Mouse (Mus musculus): ENCODE data around the gene 1700088E04Rik. TPM values are rescaled to one million over a fixed set of nuclear protein-coding genes. Genes with fewer than 3 reads are reported as not detected.

1700088E04Rik gene
- 0.47 and 0.69 TPM in 2 replicates for polyA plus RNA-seq (2015; fragmentation: Nextera tagmentation; extraction: Ambion mirVana)

- peak within 1 kb of the TSS; percentile 72 for H3K9ac ChIP-seq
- under 1% methylated on average over 57 of the region's 57 CpGs for WGBS (ENCODE audit: insufficient replicate concordance)
- H3K9me3 ChIP-seq (replicated peaks): no peaks in the 10 kb centered on the region
- H3K4me1 ChIP-seq (replicated peaks): peaks cover 26% of the 10 kb centered on the region
- H3K27ac ChIP-seq (replicated peaks): peak within 1 kb of the TSS; percentile 45; the same call in 1 of the 2 replicates
- peak within 1 kb of the TSS; percentile 81 for H3K4me3 ChIP-seq (replicated peaks)
- peaks cover 24% of the 10 kb centered on the region for H3K36me3 ChIP-seq (replicated peaks)
- peak; percentile 92 for ATAC-seq (ENCODE audit: insufficient read depth)
- peak within 1 kb of the TSS; percentile 87 for H3K4me2 ChIP-seq
- H3K27me3 ChIP-seq: peaks cover 6% of the 10 kb centered on the region
Measured at GRCm38 (mm10) chr15:79140866-79141565, at the start of gene 1700088E04Rik, which contains the start of gene Polr2f. Gene 1700088E04Rik, minus strand, starts transcription at chr15:79141253. Gene Polr2f, plus strand, starts transcription at chr15:79141009.

- no peaks in the 10 kb centered on the region; the same call in 1 of the 2 replicates for H3K27me3 ChIP-seq
- no peaks in the 10 kb centered on the region for H3K9me3 ChIP-seq (replicated peaks)
- H3K36me3 ChIP-seq (replicated peaks): no peaks in the 10 kb centered on the region
- no peak overlapping the region for H3K4me2 ChIP-seq
- no peak overlapping the region for H3K4me3 ChIP-seq (replicated peaks)
- ATAC-seq (ENCODE audit: insufficient read depth): peak; percentile 58; the same call in 1 of the 2 replicates
- WGBS (ENCODE audit: insufficient replicate concordance): 64% methylated on average over 8 of the region's 8 CpGs
- H3K9ac ChIP-seq: no peak overlapping the region
- no peak overlapping the region for H3K27ac ChIP-seq (replicated peaks)
- H3K4me1 ChIP-seq (replicated peaks): peaks cover 3% of the 10 kb centered on the region; the same call in 1 of the 2 replicates
Measured at GRCm38 (mm10) chr15:79187819-79188218, 46.8 kb upstream of the 1700088E04Rik start.

GRCm38 (mm10) chr15:79185213-79185612 lies 44.2 kb upstream of the 1700088E04Rik start:
- H3K9me3 ChIP-seq (replicated peaks): no peaks in the 10 kb centered on the region
- no peak overlapping the region for H3K9ac ChIP-seq
- H3K36me3 ChIP-seq (replicated peaks): no peaks in the 10 kb centered on the region
- H3K27me3 ChIP-seq: no peaks in the 10 kb centered on the region; the same call in 1 of the 2 replicates
- peak overlapping the region; percentile 64 for H3K27ac ChIP-seq (replicated peaks)
- no peak overlapping the region for H3K4me2 ChIP-seq
- H3K4me3 ChIP-seq (replicated peaks): no peak overlapping the region
- WGBS (ENCODE audit: insufficient replicate concordance): 67% methylated on average over 10 of the region's 10 CpGs
- ATAC-seq (ENCODE audit: insufficient read depth): peak; percentile 57; the same call in 1 of the 2 replicates
- H3K4me1 ChIP-seq (replicated peaks): peaks cover 3% of the 10 kb centered on the region; the same call in 1 of the 2 replicates

GRCm38 (mm10) chr15:79176905-79177304 lies 35.9 kb upstream of the 1700088E04Rik start:
- no peak overlapping the region for H3K4me2 ChIP-seq
- H3K27ac ChIP-seq (replicated peaks): no peak overlapping the region
- no peaks in the 10 kb centered on the region for H3K9me3 ChIP-seq (replicated peaks)
- H3K27me3 ChIP-seq: no peaks in the 10 kb centered on the region
- peaks cover 11% of the 10 kb centered on the region for H3K4me1 ChIP-seq (replicated peaks)
- ATAC-seq (ENCODE audit: insufficient read depth): no peak
- H3K4me3 ChIP-seq (replicated peaks): no peak overlapping the region
- WGBS (ENCODE audit: insufficient replicate concordance): 49% methylated on average over 6 of the region's 6 CpGs
- H3K36me3 ChIP-seq (replicated peaks): no peaks in the 10 kb centered on the region
- H3K9ac ChIP-seq: no peak overlapping the region

GRCm38 (mm10) chr15:79166712-79167111 lies 25.7 kb upstream of the 1700088E04Rik start:
- ATAC-seq (ENCODE audit: insufficient read depth): no peak
- Histone ChIP-seq H3K36me3 (replicated peaks) (no peaks in the 10 kb centered on the region), H3K27me3 (peaks cover 60% of the 10 kb centered on the region), H3K9ac (no peak overlapping the region), H3K9me3 (replicated peaks) (no peaks in the 10 kb centered on the region), H3K4me2 (no peak overlapping the region), H3K27ac (replicated peaks) (no peak overlapping the region), H3K4me3 (replicated peaks) (no peak overlapping the region), H3K4me1 (replicated peaks) (peaks cover 5% of the 10 kb centered on the region)
- 56% methylated on average over 8 of the region's 8 CpGs for WGBS (ENCODE audit: insufficient replicate concordance)

GRCm38 (mm10) chr15:79165140-79165539 lies 24.1 kb upstream of the 1700088E04Rik start, which contains the start of gene Sox10:
Gene Sox10, minus strand, starts transcription at chr15:79165240.
- H3K9me3 ChIP-seq (replicated peaks): no peaks in the 10 kb centered on the region
- no peaks in the 10 kb centered on the region for H3K36me3 ChIP-seq (replicated peaks)
- H3K4me1 ChIP-seq (replicated peaks): peaks cover 5% of the 10 kb centered on the region
- no peak within 1 kb of the TSS for H3K4me3 ChIP-seq (replicated peaks)
- H3K9ac ChIP-seq: no peak within 1 kb of the TSS
- peaks cover 73% of the 10 kb centered on the region for H3K27me3 ChIP-seq
- no peak for ATAC-seq (ENCODE audit: insufficient read depth)
- H3K27ac ChIP-seq (replicated peaks): no peak within 1 kb of the TSS
- WGBS (ENCODE audit: insufficient replicate concordance): 50% methylated on average over 5 of the region's 5 CpGs
- no peak within 1 kb of the TSS for H3K4me2 ChIP-seq

GRCm38 (mm10) chr15:79164251-79164650 lies 23.2 kb upstream of the 1700088E04Rik start:
- Histone ChIP-seq H3K4me2 (no peak overlapping the region), H3K27me3 (peaks cover 75% of the 10 kb centered on the region), H3K27ac (replicated peaks) (no peak overlapping the region), H3K36me3 (replicated peaks) (no peaks in the 10 kb centered on the region), H3K9me3 (replicated peaks) (no peaks in the 10 kb centered on the region), H3K9ac (no peak overlapping the region), H3K4me1 (replicated peaks) (peaks cover 5% of the 10 kb centered on the region), H3K4me3 (replicated peaks) (no peak overlapping the region)
- ATAC-seq (ENCODE audit: insufficient read depth): no peak
- 11% methylated on average over 14 of the region's 15 CpGs for WGBS (ENCODE audit: insufficient replicate concordance)

GRCm38 (mm10) chr15:79162822-79163221 lies 21.8 kb upstream of the 1700088E04Rik start:
- Histone ChIP-seq H3K9ac (no peak overlapping the region), H3K4me1 (replicated peaks) (peaks cover 5% of the 10 kb centered on the region), H3K27ac (replicated peaks) (no peak overlapping the region), H3K4me2 (no peak overlapping the region), H3K4me3 (replicated peaks) (no peak overlapping the region), H3K27me3 (peaks cover 81% of the 10 kb centered on the region), H3K9me3 (replicated peaks) (no peaks in the 10 kb centered on the region), H3K36me3 (replicated peaks) (no peaks in the 10 kb centered on the region)
- WGBS (ENCODE audit: insufficient replicate concordance): 31% methylated on average over 14 of the region's 14 CpGs
- no peak for ATAC-seq (ENCODE audit: insufficient read depth)

GRCm38 (mm10) chr15:79162301-79162700 lies 21.2 kb upstream of the 1700088E04Rik start:
- Histone ChIP-seq H3K9ac (no peak overlapping the region), H3K4me3 (replicated peaks) (no peak overlapping the region), H3K27ac (replicated peaks) (no peak overlapping the region), H3K27me3 (peaks cover 82% of the 10 kb centered on the region), H3K36me3 (replicated peaks) (no peaks in the 10 kb centered on the region), H3K4me2 (no peak overlapping the region), H3K9me3 (replicated peaks) (no peaks in the 10 kb centered on the region), H3K4me1 (replicated peaks) (peaks cover 5% of the 10 kb centered on the region)
- no peak for ATAC-seq (ENCODE audit: insufficient read depth)
- 36% methylated on average over 7 of the region's 7 CpGs for WGBS (ENCODE audit: insufficient replicate concordance)

- no peak overlapping the region for H3K4me2 ChIP-seq
- peak; percentile 29; the same call in 1 of the 2 replicates for ATAC-seq (ENCODE audit: insufficient read depth)
- H3K9me3 ChIP-seq (replicated peaks): no peaks in the 10 kb centered on the region
- H3K4me1 ChIP-seq (replicated peaks): peaks cover 10% of the 10 kb centered on the region; the same call in 1 of the 2 replicates
- H3K9ac ChIP-seq: no peak overlapping the region
- H3K27ac ChIP-seq (replicated peaks): no peak overlapping the region
- peaks cover 30% of the 10 kb centered on the region for H3K27me3 ChIP-seq
- 32% methylated on average over 3 of the region's 3 CpGs for WGBS (ENCODE audit: insufficient replicate concordance)
- H3K4me3 ChIP-seq (replicated peaks): no peak overlapping the region
- H3K36me3 ChIP-seq (replicated peaks): peaks cover 23% of the 10 kb centered on the region
Measured at GRCm38 (mm10) chr15:79155572-79155971, 14.5 kb upstream of the 1700088E04Rik start.

- Histone ChIP-seq H3K4me2 (no peak overlapping the region), H3K4me3 (replicated peaks) (no peak overlapping the region), H3K36me3 (replicated peaks) (peaks cover 48% of the 10 kb centered on the region), H3K4me1 (replicated peaks) (peaks cover 10% of the 10 kb centered on the region; the same call in 1 of the 2 replicates), H3K9me3 (replicated peaks) (no peaks in the 10 kb centered on the region), H3K27me3 (peaks cover 7% of the 10 kb centered on the region; the same call in 1 of the 2 replicates), H3K27ac (replicated peaks) (no peak overlapping the region), H3K9ac (no peak overlapping the region)
- 86% methylated on average over 6 of the region's 6 CpGs for WGBS (ENCODE audit: insufficient replicate concordance)
- ATAC-seq (ENCODE audit: insufficient read depth): no peak
Measured at GRCm38 (mm10) chr15:79152709-79153108, 11.7 kb upstream of the 1700088E04Rik start.

Data from liver, embryonic 15.5 days (tissue).